Mouse (Mus musculus) adrenal gland, adult 2 months (tissue): Measurements from ENCODE around the gene Tstd1. TPM values are rescaled to one million over a fixed set of nuclear protein-coding genes. Genes with fewer than 3 reads are reported as not detected.

Source experiments
- DNase-seq: peaks from one replicate; pipeline ENCODE4 v3.0.0; 2021
- polyA plus RNA-seq: library from polyadenylated mRNA; depleted of rRNA; stranded (reverse); fragments of >200 nt; gene quantifications from 2 replicates; pipeline ENCODE4 v1.2.3, GENCODE M21; 2012; rRNA removed
- total RNA-seq, 2 experiments: library from RNA; stranded (reverse); gene quantifications; 2 replicates each; pipeline ENCODE4 v1.2.3; 2021

The Tstd1 gene
- total and polyA plus RNA-seq, 3 experiments: 0.99 to 5.0 (median 3.0) TPM

GRCm38 (mm10) chr1:171454926-171455325 lies 36.3 kb downstream of the Tstd1 start:
- DNase-seq: no peak

DNA sequence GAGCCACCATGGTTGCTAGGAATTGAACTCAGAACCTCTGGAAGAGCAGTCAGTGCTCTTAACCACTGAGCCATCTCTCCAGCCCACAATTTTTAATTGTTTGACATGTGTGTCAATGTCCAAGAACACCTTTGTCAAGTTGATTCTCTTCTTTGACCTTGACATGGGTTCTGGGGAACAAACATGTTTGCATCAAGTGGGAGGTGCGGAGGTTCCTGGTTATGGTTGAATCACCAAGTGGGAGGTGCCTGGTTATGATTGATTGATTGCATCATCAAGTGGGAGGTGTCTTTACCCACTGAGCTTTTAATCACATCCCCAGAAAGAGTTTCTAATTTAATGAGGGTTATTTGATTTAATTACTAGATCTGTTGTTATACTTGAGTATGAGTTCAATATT lies 38.9 kb downstream of the Tstd1 start:
- DNase-seq: no peak

DNA sequence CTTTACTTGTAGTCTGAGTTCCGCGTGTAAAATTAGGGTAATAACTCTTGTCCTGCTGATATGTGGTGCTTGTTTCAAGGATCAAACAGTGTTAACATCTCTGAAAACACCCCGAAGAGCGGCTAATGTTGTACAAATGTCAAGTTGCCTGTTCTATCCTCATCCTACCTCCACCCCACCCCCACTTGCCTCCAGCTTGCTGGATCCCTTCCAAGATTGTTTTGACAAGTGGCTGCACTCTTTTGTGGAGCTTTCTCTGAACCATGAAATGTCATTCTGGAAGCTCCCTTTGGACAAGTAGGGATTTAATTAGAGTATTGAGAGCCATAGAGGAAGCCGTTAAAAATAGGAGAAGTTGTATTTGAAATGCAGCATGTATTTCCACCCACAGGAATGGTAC lies 41.1 kb downstream of the Tstd1 start:
- DNase-seq: no peak

GRCm38 (mm10) chr1:171460551-171461503 lies 42.2 kb downstream of the Tstd1 start:
- DNase-seq: no peak

- no peak for DNase-seq
Observed at GRCm38 (mm10) chr1:171463133-171463532, 44.5 kb downstream of the Tstd1 start.

- no peak for DNase-seq
Observed at GRCm38 (mm10) chr1:171465749-171466412, 47.2 kb downstream of the Tstd1 start.

- DNase-seq: no peak
Observed at GRCm38 (mm10) chr1:171466565-171466964, 47.9 kb downstream of the Tstd1 start.

DNA sequence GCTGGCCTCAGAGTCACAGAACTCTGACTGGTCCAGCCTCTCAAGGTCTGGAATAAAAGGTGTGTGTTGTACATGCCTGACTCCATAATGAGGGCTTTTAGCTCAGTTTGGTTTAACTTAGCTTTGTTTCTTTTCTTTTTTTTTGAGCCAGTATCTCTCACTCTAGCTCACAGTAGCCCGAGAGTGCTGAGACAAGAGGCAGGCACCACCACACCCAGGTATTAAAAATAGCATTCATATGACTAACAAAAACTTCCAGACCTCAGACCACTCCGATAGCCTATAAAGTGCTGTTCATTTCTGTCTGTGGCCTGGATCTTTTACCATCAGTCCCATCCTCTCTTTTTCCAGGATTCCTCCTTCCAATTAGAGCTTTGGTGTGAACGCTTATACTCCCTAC lies 51.0 kb downstream of the Tstd1 start:
- DNase-seq: no peak

Other genes starting within 250 kb of the Tstd1 start
- 10 to 100 TPM; 42.6 to 54.7 TPM for gene Pcp4l1, start 222.6 kb upstream of the Tstd1 start, total RNA-seq
- gene Pcp4l1, start 222.6 kb upstream of the Tstd1 start, polyA plus RNA-seq: 68.9 and 73.5 TPM in 2 replicates
- under 1 TPM in 1 of 2 experiments, not detected in 1; 0.40 TPM for gene Nr1i3, start 204.9 kb upstream of the Tstd1 start, total RNA-seq
- not detected in 2 replicates for gene Nr1i3, start 204.9 kb upstream of the Tstd1 start, polyA plus RNA-seq
- gene Tomm40l, start 196.4 kb upstream of the Tstd1 start, total RNA-seq: 10 to 100 TPM; 34.4 to 63.1 TPM
- 37.2 and 45.3 TPM in 2 replicates for gene Tomm40l, start 196.4 kb upstream of the Tstd1 start, polyA plus RNA-seq
- 10 to 100 TPM in 1 of 2 experiments, 1 to 10 TPM in 1; 4.5 to 48.6 TPM for gene Apoa2, start 193.8 kb upstream of the Tstd1 start, total RNA-seq
- gene Apoa2, start 193.8 kb upstream of the Tstd1 start, polyA plus RNA-seq: 7.8 TPM in 1 of 2 replicates, not detected in the other
- 10 to 100 TPM; 22.9 to 31.2 TPM for gene Fcer1g, start 184.5 kb upstream of the Tstd1 start, total RNA-seq
- 56.0 and 66.2 TPM in 2 replicates for gene Fcer1g, start 184.5 kb upstream of the Tstd1 start, polyA plus RNA-seq
- 1 to 10 TPM; 1.1 to 1.3 TPM for gene Adamts4, start 168.5 kb upstream of the Tstd1 start, total RNA-seq
- 1.7 and 2.8 TPM in 2 replicates for gene Adamts4, start 168.5 kb upstream of the Tstd1 start, polyA plus RNA-seq
- gene Ndufs2, start 167.5 kb upstream of the Tstd1 start, total RNA-seq: 100 to 1,000 TPM; 558 to 829 TPM
- gene Ndufs2, start 167.5 kb upstream of the Tstd1 start, polyA plus RNA-seq: 210 and 224 TPM in 2 replicates
- 10 to 100 TPM; 30.3 to 33.4 TPM for gene B4galt3, start 148.5 kb upstream of the Tstd1 start, total RNA-seq
- gene B4galt3, start 148.5 kb upstream of the Tstd1 start, polyA plus RNA-seq: 53.0 and 56.7 TPM in 2 replicates
- gene Ppox, start 137.7 kb upstream of the Tstd1 start, total RNA-seq: 10 to 100 TPM; 28.6 to 32.2 TPM
- 44.2 and 55.0 TPM in 2 replicates for gene Ppox, start 137.7 kb upstream of the Tstd1 start, polyA plus RNA-seq
- 10 to 100 TPM; 37.5 to 44.9 TPM for gene Usp21, start 130.9 kb upstream of the Tstd1 start, total RNA-seq
- gene Usp21, start 130.9 kb upstream of the Tstd1 start, polyA plus RNA-seq: 61.3 and 61.5 TPM in 2 replicates
- 100 to 1,000 TPM; 121 to 170 TPM for gene Ufc1, start 123.8 kb upstream of the Tstd1 start, total RNA-seq
- gene Ufc1, start 123.8 kb upstream of the Tstd1 start, polyA plus RNA-seq: 19.9 and 20.1 TPM in 2 replicates
- 10 to 100 TPM; 31.7 to 33.5 TPM for gene Dedd, start 89.7 kb upstream of the Tstd1 start, total RNA-seq
- gene Dedd, start 89.7 kb upstream of the Tstd1 start, polyA plus RNA-seq: 19.9 and 20.0 TPM in 2 replicates
- 10 to 100 TPM; 82.6 to 92.9 TPM for gene Nit1, start 73.2 kb upstream of the Tstd1 start, total RNA-seq
- gene Nit1, start 73.2 kb upstream of the Tstd1 start, polyA plus RNA-seq: 70.1 and 74.7 TPM in 2 replicates
- gene Pfdn2, start 73.2 kb upstream of the Tstd1 start, total RNA-seq: 100 to 1,000 TPM; 154 TPM
- gene Pfdn2, start 73.2 kb upstream of the Tstd1 start, polyA plus RNA-seq: 3.5 and 4.0 TPM in 2 replicates
- gene Klhdc9, start 58.1 kb upstream of the Tstd1 start, total RNA-seq: 1 to 10 TPM; 1.1 to 3.8 TPM
- gene Klhdc9, start 58.1 kb upstream of the Tstd1 start, polyA plus RNA-seq: 3.3 and 4.3 TPM in 2 replicates
- under 1 TPM; 0.09 to 0.14 TPM for gene Nectin4, start 48.8 kb upstream of the Tstd1 start, total RNA-seq
- 0.20 and 0.21 TPM in 2 replicates for gene Nectin4, start 48.8 kb upstream of the Tstd1 start, polyA plus RNA-seq
- gene Arhgap30, start 29.9 kb upstream of the Tstd1 start, total RNA-seq: 1 to 10 TPM; 2.7 to 4.1 TPM
- 2.3 and 2.6 TPM in 2 replicates for gene Arhgap30, start 29.9 kb upstream of the Tstd1 start, polyA plus RNA-seq
- 10 to 100 TPM; 50.9 to 68.8 TPM for gene Usf1, start 7.6 kb upstream of the Tstd1 start, total RNA-seq
- gene Usf1, start 7.6 kb upstream of the Tstd1 start, polyA plus RNA-seq: 71.6 and 85.0 TPM in 2 replicates
- gene F11r, start 18.7 kb downstream of the Tstd1 start, total RNA-seq: 10 to 100 TPM; 29.7 to 45.8 TPM
- gene F11r, start 18.7 kb downstream of the Tstd1 start, polyA plus RNA-seq: 23.5 and 25.1 TPM in 2 replicates
- 1 to 10 TPM; 3.6 to 8.3 TPM for gene Alyref2, start 84.6 kb downstream of the Tstd1 start, total RNA-seq
- gene Alyref2, start 84.6 kb downstream of the Tstd1 start, polyA plus RNA-seq: 2.5 and 4.1 TPM in 2 replicates
- gene Itln1, start 116.4 kb downstream of the Tstd1 start, total RNA-seq: not detected
- not detected in 2 replicates for gene Itln1, start 116.4 kb downstream of the Tstd1 start, polyA plus RNA-seq
- gene Cd244a, start 140.3 kb downstream of the Tstd1 start, total RNA-seq: 1 to 10 TPM in 1 of 2 experiments, under 1 TPM in 1; 0.84 to 1.2 TPM
- 0.12 and 0.15 TPM in 2 replicates for gene Cd244a, start 140.3 kb downstream of the Tstd1 start, polyA plus RNA-seq
- 1 to 10 TPM in 1 of 2 experiments, under 1 TPM in 1; 0.97 to 1.0 TPM for gene Ly9, start 188.5 kb downstream of the Tstd1 start, total RNA-seq
- gene Ly9, start 188.5 kb downstream of the Tstd1 start, polyA plus RNA-seq: 0.20 and 0.29 TPM in 2 replicates
- gene Slamf7, start 234.2 kb downstream of the Tstd1 start, total RNA-seq: 1 to 10 TPM in 1 of 2 experiments, under 1 TPM in 1; 0.86 to 1.3 TPM
- 0.07 and 0.13 TPM in 2 replicates for gene Slamf7, start 234.2 kb downstream of the Tstd1 start, polyA plus RNA-seq